8 mouse cellular contexts compared by ENCODE assay signal in the genomic region with DNA sequence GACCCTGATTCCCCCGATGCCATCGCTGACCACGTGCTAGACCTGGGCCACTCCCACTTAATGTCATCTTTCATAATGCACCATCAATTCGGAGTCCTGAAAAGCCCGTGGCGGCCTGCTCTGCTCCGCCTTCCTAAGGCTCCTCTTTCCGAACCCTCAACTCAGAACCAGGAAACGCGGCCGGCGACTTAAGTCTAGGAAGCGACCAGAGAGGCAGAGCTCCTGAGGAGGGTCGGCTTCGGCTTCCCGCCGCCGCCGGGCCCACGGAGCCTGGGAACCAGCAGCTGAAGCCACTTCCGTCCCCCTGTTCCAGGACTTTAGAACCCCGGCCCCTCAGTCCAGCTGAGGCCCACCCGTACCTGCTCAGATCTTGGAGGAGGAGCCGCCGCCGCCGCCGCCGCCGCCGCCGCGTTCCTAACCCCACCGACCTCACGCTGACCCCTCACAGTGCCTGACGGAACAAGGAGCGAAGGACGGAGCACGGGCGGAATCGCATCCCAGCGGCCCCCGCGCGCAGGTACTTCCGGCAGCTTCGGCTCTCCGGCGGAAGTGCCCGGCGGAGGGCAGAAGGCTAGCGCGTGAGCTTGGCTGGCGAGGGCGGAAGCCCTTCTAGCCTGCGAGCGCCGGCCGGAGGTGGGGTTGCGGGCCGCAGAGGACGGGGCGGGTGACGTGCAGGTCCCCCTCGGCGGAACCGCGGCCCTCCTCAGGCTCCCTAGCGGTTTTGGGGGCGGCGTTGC. TPM values are rescaled to one million over a fixed set of nuclear protein-coding genes. Genes with fewer than 3 reads are reported as not detected.
A peak's percentile ranks its signal among the peaks of the same experiment; 100 is the strongest.
DNase-seq lines count a peak whose midpoint lies in the region; ATAC-seq and TF ChIP-seq lines count a peak whose summit lies in the region.

Gene Zgpat, plus strand, starts transcription at position 69 of the 737 bp plus-strand sequence.
Gene Arfrp1, minus strand, starts transcription at position 545 of the 737 bp plus-strand sequence.

- H3K27me3 ChIP-seq in embryonic facial prominence, embryonic 13.5 days: no peaks in the 10 kb centered on the region
- no peaks in the 10 kb centered on the region for H3K27me3 ChIP-seq in heart, adult 2 months (ENCODE audit: control insufficient read depth, insufficient read depth, low read length)
- no peaks in the 10 kb centered on the region for H3K27me3 ChIP-seq in limb, embryonic 13.5 days
- no peaks in the 10 kb centered on the region for H3K27me3 ChIP-seq in midbrain, embryonic 16.5 days (ENCODE audit: control insufficient read depth, insufficient read depth, low read depth, low read length)

- H3K36me3 ChIP-seq in embryonic facial prominence, embryonic 13.5 days: peaks cover 38% of the 10 kb centered on the region
- peaks cover 13% of the 10 kb centered on the region for H3K36me3 ChIP-seq in heart, adult 2 months (ENCODE audit: control insufficient read depth, insufficient read depth, low read length)
- H3K36me3 ChIP-seq in limb, embryonic 13.5 days: peaks cover 48% of the 10 kb centered on the region
- H3K36me3 ChIP-seq in midbrain, embryonic 16.5 days (ENCODE audit: control insufficient read depth, insufficient read depth, low read length): peaks cover 19% of the 10 kb centered on the region

- intact Hi-C loops in heart, adult 2 months (cut with DNase I): no loop called here

- H3K79me2 ChIP-seq in heart, adult 2 months (replicated peaks; ENCODE audit: control insufficient read depth, insufficient read depth, low read length): peaks cover 4% of the 10 kb centered on the region

- peak; percentile 81 for ATAC-seq in embryonic facial prominence, embryonic 13.5 days (ENCODE audit: insufficient number of reproducible peaks, insufficient read depth, low FRiP score, low TSS enrichment, low read depth)
- ATAC-seq in limb, embryonic 13.5 days (ENCODE audit: low FRiP score, low read depth): peak; percentile 92
- peak; percentile 93 for ATAC-seq in midbrain, embryonic 16.5 days

- H3K4me1 ChIP-seq in embryonic facial prominence, embryonic 13.5 days: peaks cover 32% of the 10 kb centered on the region
- peaks cover 5% of the 10 kb centered on the region for H3K4me1 ChIP-seq in heart, adult 2 months (ENCODE audit: control insufficient read depth, insufficient read depth, low read length)
- H3K4me1 ChIP-seq in limb, embryonic 13.5 days: peaks cover 35% of the 10 kb centered on the region
- peaks cover 39% of the 10 kb centered on the region for H3K4me1 ChIP-seq in midbrain, embryonic 16.5 days (ENCODE audit: control insufficient read depth, insufficient read depth, low read length)

- no peak for TF ChIP-seq EP300 in heart, adult 2 months (IDR thresholded peaks at IDR 0.05; ENCODE audit: insufficient read depth, low read depth, low read length)

- H3K4me2 ChIP-seq in embryonic facial prominence, embryonic 13.5 days: peak within 1 kb of the TSS; percentile 96
- H3K4me2 ChIP-seq in limb, embryonic 13.5 days (replicated peaks): peak within 1 kb of the TSS; percentile 94
- peak within 1 kb of the TSS; percentile 98 for H3K4me2 ChIP-seq in midbrain, embryonic 16.5 days (ENCODE audit: low read length)

- peak within 1 kb of the TSS; percentile 93 for H3K4me3 ChIP-seq in embryonic facial prominence, embryonic 13.5 days
- H3K4me3 ChIP-seq in heart, adult 2 months: peak within 1 kb of the TSS; percentile 85
- peak within 1 kb of the TSS; percentile 78 for H3K4me3 ChIP-seq in limb, embryonic 13.5 days
- peak within 1 kb of the TSS; percentile 91 for H3K4me3 ChIP-seq in midbrain, embryonic 16.5 days (ENCODE audit: low read depth, low read length)

- peak within 1 kb of the TSS; percentile 91 for H3K27ac ChIP-seq in embryonic facial prominence, embryonic 13.5 days
- peak within 1 kb of the TSS; percentile 94 for H3K27ac ChIP-seq in heart, adult 2 months
- H3K27ac ChIP-seq in limb, embryonic 13.5 days: peak within 1 kb of the TSS; percentile 88
- peak within 1 kb of the TSS; percentile 94 for H3K27ac ChIP-seq in midbrain, embryonic 16.5 days (ENCODE audit: low read length)

- under 1% methylated on average over 70 of the region's 71 CpGs for WGBS in embryonic facial prominence, embryonic 13.5 days
- under 1% methylated on average over 70 of the region's 71 CpGs for WGBS in heart, adult 2 months
- WGBS in limb, embryonic 13.5 days: under 1% methylated on average over 67 of the region's 71 CpGs
- under 1% methylated on average over 61 of the region's 71 CpGs for WGBS in midbrain, embryonic 16.5 days

- TF ChIP-seq CTCF in heart, adult 2 months (IDR thresholded peaks at IDR 0.05): peak; percentile 13; the same call in 1 of the 2 replicates

- DNase-seq in 3134 (ENCODE audit: extremely low read depth, insufficient read length, low spot score): peak; percentile 92
- peak; percentile 93 to 95 for DNase-seq in adrenal gland, postnatal 36 days
- DNase-seq in heart, adult 2 months: peak; percentile 93 to 94
- peak; percentile 86 to 89 for DNase-seq in kidney, adult 8-10 months
- peak; percentile 80 to 90 for DNase-seq in spleen, postnatal 10 days (ENCODE audit: low spot score in 2 of 2)

- H3K9ac ChIP-seq in embryonic facial prominence, embryonic 13.5 days: peak within 1 kb of the TSS; percentile 92
- H3K9ac ChIP-seq in heart, adult 2 months (ENCODE audit: low read depth, low read length): peak within 1 kb of the TSS; percentile 98
- peak within 1 kb of the TSS; percentile 82 for H3K9ac ChIP-seq in limb, embryonic 13.5 days
- peak within 1 kb of the TSS; percentile 90 for H3K9ac ChIP-seq in midbrain, embryonic 16.5 days (ENCODE audit: low read depth, low read length)

- no peaks in the 10 kb centered on the region for H3K9me3 ChIP-seq in embryonic facial prominence, embryonic 13.5 days
- no peaks in the 10 kb centered on the region for H3K9me3 ChIP-seq in limb, embryonic 13.5 days
- H3K9me3 ChIP-seq in midbrain, embryonic 16.5 days (replicated peaks; ENCODE audit: control insufficient read depth, low read length, poor library complexity, severe bottlenecking): no peaks in the 10 kb centered on the region

- TF ChIP-seq POLR2A in heart, adult 2 months (IDR thresholded peaks at IDR 0.05; ENCODE audit: insufficient read depth, low read depth, low read length): peak; percentile 58; the same call in 1 of the 2 replicates

RNA-seq across cellular contexts. Expression of gene Zgpat, which starts in this region (rescaled TPM):
- 10 to 100 TPM; 34.8 to 47.3 TPM for total RNA-seq in adrenal gland, postnatal 36 days (2021)
- polyA plus RNA-seq in embryonic facial prominence, embryonic 13.5 days (2015; fragmentation: Nextera tagmentation; extraction: Ambion mirVana): 48.4 and 50.7 TPM in 2 replicates
- 10 to 100 TPM; 18.7 to 18.9 TPM for total RNA-seq in heart, adult 2 months (2021)
- 21.0 and 31.5 TPM in 2 replicates for polyA plus RNA-seq in heart, adult 2 months (2012; rRNA removed)
- 43.9 and 49.5 TPM in 2 replicates for polyA plus RNA-seq in limb, embryonic 13.5 days (2015; fragmentation: Nextera tagmentation; extraction: Ambion mirVana)
- 88.7 and 94.5 TPM in 2 replicates for polyA plus RNA-seq in midbrain, embryonic 16.5 days (2015; fragmentation: Nextera tagmentation; extraction: Ambion mirVana)

RNA-seq across cellular contexts. Expression of gene Arfrp1, which starts in this region (rescaled TPM):
- total RNA-seq in adrenal gland, postnatal 36 days (2021): 10 to 100 TPM; 38.9 to 45.5 TPM
- polyA plus RNA-seq in embryonic facial prominence, embryonic 13.5 days (2015; fragmentation: Nextera tagmentation; extraction: Ambion mirVana): 75.2 and 76.1 TPM in 2 replicates
- total RNA-seq in heart, adult 2 months (2021): 10 to 100 TPM; 50.7 to 52.3 TPM
- 42.3 and 69.5 TPM in 2 replicates for polyA plus RNA-seq in heart, adult 2 months (2012; rRNA removed)
- polyA plus RNA-seq in limb, embryonic 13.5 days (2015; fragmentation: Nextera tagmentation; extraction: Ambion mirVana): 77.1 and 79.2 TPM in 2 replicates
- polyA plus RNA-seq in midbrain, embryonic 16.5 days (2015; fragmentation: Nextera tagmentation; extraction: Ambion mirVana): 84.7 and 93.0 TPM in 2 replicates

Comparison
In these comparisons a context has a peak if more than half of its experiments do, and no peak if none do; other contexts are left out.
1. Peak in every context shown above with its lines: DNase-seq, ATAC-seq, H3K4me3 ChIP-seq and H3K27ac ChIP-seq.